9 mouse cellular contexts compared by ENCODE assay signal in genomic region chr4:99650945-99651690, GRCm38 (mm10). TPM values are rescaled to one million over a fixed set of nuclear protein-coding genes. Genes with fewer than 3 reads are reported as not detected.
DNase-seq lines count a peak whose midpoint lies in the region; ATAC-seq and TF ChIP-seq lines count a peak whose summit lies in the region.
"Had no signal": no experiment of that assay in that cellular context is flagged by ENCODE, and none has a peak within 500 bp of the region (broad histone marks: within the 10 kb centered on the region; RNA-seq: fewer than 3 reads in every experiment).

No protein-coding gene starts in this region.

- peaks cover 4% of the 10 kb centered on the region; the same call in 1 of the 2 replicates for H3K4me1 ChIP-seq in kidney, postnatal 0 days (replicated peaks; ENCODE audit: insufficient read depth, low read length)
- no peaks in the 10 kb centered on the region for H3K4me1 ChIP-seq in heart, postnatal 0 days (ENCODE audit: control insufficient read depth, insufficient read depth)
- H3K4me1 ChIP-seq in midbrain, embryonic 12.5 days, result peaks cover 10% of the 10 kb centered on the region; the same call in 1 of the 2 replicates

- no peaks in the 10 kb centered on the region for H3K36me3 ChIP-seq in kidney, postnatal 0 days (ENCODE audit: insufficient read depth, low read length)
- H3K36me3 ChIP-seq in heart, postnatal 0 days (replicated peaks; ENCODE audit: control insufficient read depth, insufficient read depth, low read length), result no peaks in the 10 kb centered on the region
- H3K36me3 ChIP-seq in midbrain, embryonic 12.5 days, result no peaks in the 10 kb centered on the region

- TF ChIP-seq EP300 in heart, postnatal 0 days (IDR thresholded peaks at IDR 0.05; ENCODE audit: low read depth), result no peak

- H3K27ac ChIP-seq in kidney, postnatal 0 days, result no peak overlapping the region
- no peak overlapping the region for H3K27ac ChIP-seq in heart, postnatal 0 days (ENCODE audit: low read depth)
- no peak overlapping the region for H3K27ac ChIP-seq in midbrain, embryonic 12.5 days (replicated peaks)

- no peak for TF ChIP-seq CTCF in kidney, postnatal 0 days (IDR thresholded peaks at IDR 0.05; ENCODE audit: low read depth)
- TF ChIP-seq CTCF in heart, postnatal 0 days (IDR thresholded peaks at IDR 0.05; ENCODE audit: low read depth), result no peak

- H3K4me3 ChIP-seq in kidney, postnatal 0 days (replicated peaks; ENCODE audit: low read depth, low read length), result peak overlapping the region; percentile 12
- H3K4me3 ChIP-seq in heart, postnatal 0 days (ENCODE audit: low read depth, low read length), result peak overlapping the region; percentile 33
- peak overlapping the region; percentile 29 for H3K4me3 ChIP-seq in midbrain, embryonic 12.5 days

- H3K27me3 ChIP-seq in kidney, postnatal 0 days (ENCODE audit: insufficient read depth, low read length), result peaks cover 83% of the 10 kb centered on the region
- peaks cover 89% of the 10 kb centered on the region for H3K27me3 ChIP-seq in heart, postnatal 0 days (ENCODE audit: control insufficient read depth, insufficient read depth, low read length)
- H3K27me3 ChIP-seq in midbrain, embryonic 12.5 days, result peaks cover 97% of the 10 kb centered on the region
- H3K27me3 ChIP-seq: Patski had no signal

- DNase-seq in kidney, postnatal 0 days (ENCODE audit: low spot score), result no peak
- DNase-seq in kidney, adult 11 months, result no peak
- DNase-seq in embryo, embryonic 11 days, result peak; percentile 67
- no peak for DNase-seq in heart, postnatal 0 days (ENCODE audit: low spot score)
- DNase-seq in layer of hippocampus, adult 9-10 months (ENCODE audit: low spot score), result no peak
- DNase-seq in gastrocnemius, adult 18-20 months (ENCODE audit: low spot score), result no peak
- DNase-seq in lung, postnatal 36 days, result no peak

- H3K9ac ChIP-seq in kidney, postnatal 0 days (ENCODE audit: low read depth, low read length), result no peak overlapping the region
- H3K9ac ChIP-seq in heart, postnatal 0 days (replicated peaks; ENCODE audit: low read depth, low read length), result no peak overlapping the region
- H3K9ac ChIP-seq in midbrain, embryonic 12.5 days (replicated peaks), result no peak overlapping the region

- ATAC-seq in kidney, postnatal 0 days (replicated peaks; ENCODE audit: low FRiP score, low read depth), result no peak
- no peak for ATAC-seq in heart, postnatal 0 days (ENCODE audit: insufficient read depth, low read depth)
- ATAC-seq in midbrain, embryonic 12.5 days (ENCODE audit: low FRiP score, low read depth), result peak; percentile 50; the same call in 1 of the 2 replicates
- ATAC-seq: Patski had no signal

- H3K4me2 ChIP-seq in kidney, postnatal 0 days (ENCODE audit: low read length), result peak overlapping the region; percentile 19; the same call in 1 of the 2 replicates
- peak overlapping the region; percentile 55 for H3K4me2 ChIP-seq in heart, postnatal 0 days (ENCODE audit: low read depth, low read length)
- H3K4me2 ChIP-seq in midbrain, embryonic 12.5 days (replicated peaks), result peak overlapping the region; percentile 38

- 3% methylated on average over 59 of the region's 59 CpGs for WGBS in kidney, postnatal 0 days
- 3% methylated on average over 59 of the region's 59 CpGs for WGBS in heart, postnatal 0 days
- WGBS in midbrain, embryonic 12.5 days, result 2% methylated on average over 59 of the region's 59 CpGs

- H3K9me3 ChIP-seq in kidney, postnatal 0 days (replicated peaks; ENCODE audit: low read length), result no peaks in the 10 kb centered on the region
- no peaks in the 10 kb centered on the region for H3K9me3 ChIP-seq in heart, postnatal 0 days (replicated peaks; ENCODE audit: control insufficient read depth, low read length)
- H3K9me3 ChIP-seq in midbrain, embryonic 12.5 days, result no peaks in the 10 kb centered on the region

RNA-seq across cellular contexts. Expression of gene Foxd3, which starts 5.0 kb away (rescaled TPM):
- polyA plus RNA-seq in kidney, postnatal 0 days (2015; fragmentation: Nextera tagmentation; extraction: Ambion mirVana), result 0.05 TPM in 2 replicates
- total RNA-seq in heart, postnatal 0 days (2014; rRNA removed; ENCODE audit: low replicate concordance), result 0.46 and 0.65 TPM in 2 replicates
- polyA plus RNA-seq in heart, postnatal 0 days (2015; fragmentation: Nextera tagmentation; extraction: Ambion mirVana), result not detected in 2 replicates
- polyA plus RNA-seq in midbrain, embryonic 12.5 days (2016; fragmentation: Nextera tagmentation; extraction: Ambion mirVana), result 0.09 and 0.14 TPM in 2 replicates
- total RNA-seq in gastrocnemius, adult 18-20 months (2021), result 1 to 10 TPM; 1.1 to 1.6 TPM
- polyA plus RNA-seq: Patski had no signal
